In the genomic region with DNA sequence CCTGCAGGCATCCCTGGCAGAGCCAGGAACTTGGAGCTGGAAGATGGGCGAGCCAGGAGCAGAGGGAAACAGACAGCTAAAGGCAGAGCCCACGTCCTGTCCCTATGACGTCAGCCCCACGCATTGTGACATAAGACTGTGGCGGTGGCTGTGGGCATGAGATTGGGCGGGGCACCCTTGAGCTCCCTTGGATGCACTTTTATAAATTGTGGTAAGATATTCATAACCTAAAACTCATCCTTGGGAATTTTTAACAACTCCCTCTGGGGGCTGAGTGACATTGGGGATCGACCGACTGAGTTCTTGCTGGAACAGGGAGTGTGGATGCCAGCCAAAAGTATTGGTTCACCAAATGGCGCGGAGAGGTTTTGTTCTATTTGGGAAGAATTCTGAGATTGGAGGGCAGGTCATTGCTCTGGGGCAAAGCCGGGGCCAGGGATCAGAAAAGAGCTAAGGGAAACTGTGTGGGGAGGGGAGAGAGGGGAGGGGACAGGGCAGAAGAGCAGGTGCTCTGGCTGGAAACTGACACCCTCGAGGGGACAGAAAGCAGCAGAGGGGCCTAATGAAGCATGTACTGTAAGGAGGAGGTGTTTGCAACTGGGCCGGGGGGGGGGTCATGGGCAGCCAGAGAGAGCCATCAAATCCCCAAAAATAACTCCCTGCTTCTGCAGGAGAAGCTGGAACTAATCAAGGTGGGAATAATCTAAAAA, we compare ENCODE assay signal across 11 mouse cellular contexts. TPM values are rescaled to one million over a fixed set of nuclear protein-coding genes. Genes with fewer than 3 reads are reported as not detected.
DNase-seq lines count a peak whose midpoint lies in the region; ATAC-seq and TF ChIP-seq lines count a peak whose summit lies in the region.
"Had no signal": no experiment of that assay in that cellular context is flagged by ENCODE, and none has a peak within 500 bp of the region (broad histone marks: within the 10 kb centered on the region; RNA-seq: fewer than 3 reads in every experiment).

No protein-coding gene starts in this region.

- no peak overlapping the region; the same call in 1 of the 2 replicates for H3K27ac ChIP-seq in hindbrain, embryonic 12.5 days
- no peak overlapping the region for H3K27ac ChIP-seq in hindbrain, embryonic 16.5 days (ENCODE audit: low read depth, low read length)
- H3K27ac ChIP-seq in cerebellum, adult 2 months (ENCODE audit: insufficient read depth, low read length), result 0 out of 2 replicates have a peak overlapping the region, but pooled peaks have one; percentile 8
- H3K27ac ChIP-seq in liver, postnatal 0 days (ENCODE audit: low read depth), result no peak overlapping the region
- H3K27ac ChIP-seq: liver, embryonic 12.5 days had no signal

- 0 out of 2 replicates have a peak, but pooled peaks cover 3% of the 10 kb centered on the region for H3K9me3 ChIP-seq in hindbrain, embryonic 12.5 days (replicated peaks)
- H3K9me3 ChIP-seq in hindbrain, embryonic 16.5 days (ENCODE audit: control insufficient read depth, low read length), result no peaks in the 10 kb centered on the region
- no peaks in the 10 kb centered on the region for H3K9me3 ChIP-seq in liver, postnatal 0 days (ENCODE audit: low read length)

- H3K4me3 ChIP-seq in hindbrain, embryonic 12.5 days, result no peak overlapping the region
- H3K4me3 ChIP-seq in hindbrain, embryonic 16.5 days (ENCODE audit: low read length), result no peak overlapping the region
- H3K4me3 ChIP-seq in cerebellum, adult 2 months (replicated peaks; ENCODE audit: insufficient read depth, low read depth, low read length), result no peak overlapping the region
- H3K4me3 ChIP-seq in liver, postnatal 0 days (ENCODE audit: low read depth, low read length), result no peak overlapping the region
- H3K4me3 ChIP-seq: liver, embryonic 12.5 days had no signal

- H3K36me3 ChIP-seq in hindbrain, embryonic 12.5 days, result no peaks in the 10 kb centered on the region
- no peaks in the 10 kb centered on the region for H3K36me3 ChIP-seq in hindbrain, embryonic 16.5 days (ENCODE audit: control insufficient read depth, insufficient read depth, low read length)
- H3K36me3 ChIP-seq in liver, postnatal 0 days (replicated peaks; ENCODE audit: insufficient read depth, low read length), result no peaks in the 10 kb centered on the region
- H3K36me3 ChIP-seq: liver, embryonic 12.5 days had no signal

- no peak for TF ChIP-seq EP300 in liver, postnatal 0 days (IDR thresholded peaks at IDR 0.05; ENCODE audit: low read depth)

- H3K27me3 ChIP-seq in hindbrain, embryonic 12.5 days, result peaks cover 11% of the 10 kb centered on the region
- H3K27me3 ChIP-seq in hindbrain, embryonic 16.5 days (replicated peaks; ENCODE audit: control insufficient read depth, insufficient read depth, low read length), result 0 out of 2 replicates have a peak, but pooled peaks cover 2% of the 10 kb centered on the region
- no peaks in the 10 kb centered on the region for H3K27me3 ChIP-seq in cerebellum, adult 2 months (ENCODE audit: control insufficient read depth, insufficient read depth, low read length)
- peaks cover 7% of the 10 kb centered on the region; the same call in 1 of the 2 replicates for H3K27me3 ChIP-seq in liver, postnatal 0 days (ENCODE audit: insufficient read depth, low read length)

- no peak overlapping the region for H3K4me2 ChIP-seq in hindbrain, embryonic 12.5 days (replicated peaks)
- no peak overlapping the region for H3K4me2 ChIP-seq in hindbrain, embryonic 16.5 days (ENCODE audit: low read length)
- H3K4me2 ChIP-seq in liver, postnatal 0 days (ENCODE audit: low read depth, low read length), result no peak overlapping the region
- H3K4me2 ChIP-seq: liver, embryonic 12.5 days had no signal

- DNase-seq in A20 (ENCODE audit: low read depth, low spot score), result peak; percentile 34
- peak; percentile 71 to 76 for DNase-seq in cerebellum, adult 2 months
- peak; percentile 52 to 92 for DNase-seq in left cerebral cortex, postnatal 25 days (ENCODE audit: low spot score in 2 of 2)
- DNase-seq in T-cell, adult 2 months (ENCODE audit: low spot score), result no peak
- no peak for DNase-seq in lung, adult 18-20 months
- DNase-seq in liver, postnatal 0 days, result no peak
- DNase-seq: kidney, adult 9 months had no signal

- peaks cover 13% of the 10 kb centered on the region for H3K4me1 ChIP-seq in hindbrain, embryonic 12.5 days
- no peaks in the 10 kb centered on the region for H3K4me1 ChIP-seq in hindbrain, embryonic 16.5 days (ENCODE audit: control insufficient read depth, insufficient read depth, low read depth, low read length)
- H3K4me1 ChIP-seq in cerebellum, adult 2 months (ENCODE audit: control insufficient read depth, insufficient read depth, low read length), result peaks cover 12% of the 10 kb centered on the region
- H3K4me1 ChIP-seq in liver, postnatal 0 days (ENCODE audit: insufficient read depth), result no peaks in the 10 kb centered on the region
- H3K4me1 ChIP-seq: liver, embryonic 12.5 days had no signal

- intact Hi-C loops in left cerebral cortex, postnatal 25 days (cut with DNase I), result no loop called here

- TF ChIP-seq CTCF in cerebellum, adult 2 months (IDR thresholded peaks at IDR 0.05; ENCODE audit: borderline replicate concordance, insufficient read depth, low read depth, low read length), result no peak
- no peak for TF ChIP-seq CTCF in liver, postnatal 0 days (IDR thresholded peaks at IDR 0.05; ENCODE audit: low read depth)

- no peak for TF ChIP-seq POLR2A in cerebellum, adult 2 months (IDR thresholded peaks at IDR 0.05; ENCODE audit: borderline replicate concordance, insufficient read depth, low read length)

- no peak for ATAC-seq in hindbrain, embryonic 12.5 days (ENCODE audit: low FRiP score)
- no peak for ATAC-seq in hindbrain, embryonic 16.5 days
- ATAC-seq in liver, postnatal 0 days, result no peak
- ATAC-seq: liver, embryonic 12.5 days had no signal

- peak overlapping the region; percentile 18; the same call in 1 of the 2 replicates for H3K9ac ChIP-seq in hindbrain, embryonic 12.5 days
- no peak overlapping the region; the same call in 1 of the 2 replicates for H3K9ac ChIP-seq in hindbrain, embryonic 16.5 days (ENCODE audit: low read depth, low read length)
- H3K9ac ChIP-seq in liver, postnatal 0 days (replicated peaks), result no peak overlapping the region
- H3K9ac ChIP-seq: liver, embryonic 12.5 days had no signal

- WGBS in hindbrain, embryonic 12.5 days, result 43% methylated on average over 13 of the region's 13 CpGs
- WGBS in hindbrain, embryonic 16.5 days, result 31% methylated on average over 13 of the region's 13 CpGs
- WGBS in cerebellum, adult 2 months, result 11% methylated on average over 13 of the region's 13 CpGs
- WGBS in liver, postnatal 0 days (ENCODE audit: insufficient replicate concordance), result 43% methylated on average over 13 of the region's 13 CpGs

RNA-seq across cellular contexts. Expression of a gene that starts 14.6 kb away (rescaled TPM):
- polyA plus RNA-seq in hindbrain, embryonic 12.5 days (2016; fragmentation: Nextera tagmentation; extraction: Ambion mirVana), result 78.6 and 90.5 TPM in 2 replicates
- 106 and 107 TPM in 2 replicates for polyA plus RNA-seq in hindbrain, embryonic 16.5 days (2015; fragmentation: Nextera tagmentation; extraction: Ambion mirVana)
- 168 and 177 TPM in 2 replicates for polyA plus RNA-seq in cerebellum, adult 2 months (2012; rRNA removed)
- total RNA-seq in left cerebral cortex, postnatal 25 days (2021), result 100 to 1,000 TPM; 104 to 110 TPM
- polyA plus RNA-seq in liver, postnatal 0 days (2015; fragmentation: Nextera tagmentation; extraction: Ambion mirVana), result 58.7 and 61.8 TPM in 2 replicates

RNA-seq across cellular contexts. Expression of a gene that starts 26.9 kb away (rescaled TPM):
- 10.3 and 10.5 TPM in 2 replicates for polyA plus RNA-seq in hindbrain, embryonic 12.5 days (2016; fragmentation: Nextera tagmentation; extraction: Ambion mirVana)
- 6.5 and 11.6 TPM in 2 replicates for polyA plus RNA-seq in hindbrain, embryonic 16.5 days (2015; fragmentation: Nextera tagmentation; extraction: Ambion mirVana)
- polyA plus RNA-seq in cerebellum, adult 2 months (2012; rRNA removed), result 278 and 294 TPM in 2 replicates
- 100 to 1,000 TPM; 295 to 302 TPM for total RNA-seq in left cerebral cortex, postnatal 25 days (2021)
- not detected in 2 replicates for polyA plus RNA-seq in liver, postnatal 0 days (2015; fragmentation: Nextera tagmentation; extraction: Ambion mirVana)
- total RNA-seq: megakaryocyte, adult 5-6 weeks had no signal

RNA-seq across cellular contexts. Expression of a gene that starts 51.6 kb away (rescaled TPM):
- polyA plus RNA-seq in hindbrain, embryonic 12.5 days (2016; fragmentation: Nextera tagmentation; extraction: Ambion mirVana), result 197 and 202 TPM in 2 replicates
- 146 and 180 TPM in 2 replicates for polyA plus RNA-seq in hindbrain, embryonic 16.5 days (2015; fragmentation: Nextera tagmentation; extraction: Ambion mirVana)
- polyA plus RNA-seq in cerebellum, adult 2 months (2012; rRNA removed), result 141 and 151 TPM in 2 replicates
- 100 to 1,000 TPM; 248 to 266 TPM for total RNA-seq in left cerebral cortex, postnatal 25 days (2021)
- polyA plus RNA-seq in liver, postnatal 0 days (2015; fragmentation: Nextera tagmentation; extraction: Ambion mirVana), result 75.4 and 78.4 TPM in 2 replicates

RNA-seq across cellular contexts. Expression of a gene that starts 58.4 kb away (rescaled TPM):
- polyA plus RNA-seq in hindbrain, embryonic 12.5 days (2016; fragmentation: Nextera tagmentation; extraction: Ambion mirVana), result 48.1 and 51.3 TPM in 2 replicates
- 61.4 and 62.9 TPM in 2 replicates for polyA plus RNA-seq in hindbrain, embryonic 16.5 days (2015; fragmentation: Nextera tagmentation; extraction: Ambion mirVana)
- 39.5 and 39.8 TPM in 2 replicates for polyA plus RNA-seq in cerebellum, adult 2 months (2012; rRNA removed)
- total RNA-seq in left cerebral cortex, postnatal 25 days (2021), result 10 to 100 TPM; 39.3 to 39.7 TPM
- polyA plus RNA-seq in liver, postnatal 0 days (2015; fragmentation: Nextera tagmentation; extraction: Ambion mirVana), result 19.5 and 19.6 TPM in 2 replicates

Comparison
In these comparisons a context has a peak if more than half of its experiments do, and no peak if none do; other contexts are left out.
1. DNase-seq: peak in A20 (single experiment), cerebellum, adult 2 months (2 of 2) and left cerebral cortex, postnatal 25 days (2 of 2); none in T-cell, adult 2 months (single experiment), lung, adult 18-20 months (0 of 2) and liver, postnatal 0 days (single experiment).
2. RNA of a gene that starts 26.9 kb away (polyA plus RNA-seq): 278 to 294 TPM in cerebellum, adult 2 months; 10.3 to 10.5 TPM in hindbrain, embryonic 12.5 days, 6.5 to 11.6 TPM in hindbrain, embryonic 16.5 days and not detected in liver, postnatal 0 days; every median in the first group is over 10 times any median in the second.